Mouse (Mus musculus): ENCODE data around the gene Ice2.

DNA sequence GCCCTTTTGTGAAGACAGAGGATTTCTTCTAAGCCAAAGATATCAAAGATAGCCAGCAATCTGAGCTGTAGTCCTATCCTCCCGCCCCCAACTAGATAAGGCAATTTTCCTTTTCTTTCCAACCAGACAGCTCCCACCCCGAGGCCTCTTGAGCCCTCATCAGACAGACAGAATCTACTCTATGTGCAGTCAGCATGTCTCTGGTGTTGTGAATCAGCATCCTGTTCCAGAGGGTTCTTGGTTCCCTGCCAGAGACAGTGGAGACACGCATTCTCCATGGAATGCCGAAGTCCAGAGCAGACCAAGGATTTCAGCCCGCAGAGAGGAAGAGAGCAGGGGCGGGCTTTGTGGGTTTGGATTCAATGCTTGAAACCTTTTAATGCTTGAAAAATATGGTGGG lies 75.0 kb downstream of the Ice2 start:
- TF ChIP-seq ETS1 (IDR thresholded peaks at IDR 0.05; ENCODE audit: low read depth, low read length) (no peak), CTCF (IDR thresholded peaks at IDR 0.05 in 2 of 3, conservative IDR thresholded peaks at IDR 0.05 in 1 of 3; ENCODE audit: control insufficient read depth in 1 of 3, insufficient read depth in 1 of 3, low read depth in 2 of 3, low read length in 3 of 3, poor library complexity in 1 of 3, severe bottlenecking in 1 of 3) (no peak), ZNF384 (IDR thresholded peaks at IDR 0.05; ENCODE audit: low read depth, low read length) (no peak), MAX (IDR thresholded peaks at IDR 0.05; ENCODE audit: low read length) (no peak), HCFC1 (IDR thresholded peaks at IDR 0.05; ENCODE audit: low read depth, low read length) (no peak), NRF1 (IDR thresholded peaks at IDR 0.05; ENCODE audit: insufficient read depth, low read depth, low read length, poor library complexity, severe bottlenecking) (no peak), JUND (IDR thresholded peaks at IDR 0.05; ENCODE audit: low read depth, low read length) (no peak)

All from MEL (cell line).